Mouse (Mus musculus): ENCODE data around the gene Cox4i1. TPM values are rescaled to one million over a fixed set of nuclear protein-coding genes. Genes with fewer than 3 reads are reported as not detected.

Gene Cox4i1
- polyA plus RNA-seq, 1 experiment from 2014 or later, result 921 TPM

- Histone ChIP-seq H3K4me2 (replicated peaks) (peak overlapping the region; percentile 96), H3K9ac (peak overlapping the region; percentile 67), H3K27ac (no peak overlapping the region), H3K9me3 (replicated peaks) (no peaks in the 10 kb centered on the region), H3K4me3 (peak overlapping the region; percentile 55), H3K36me3 (no peaks in the 10 kb centered on the region), H3K4me1 (peaks cover 17% of the 10 kb centered on the region), H3K27me3 (peaks cover 40% of the 10 kb centered on the region)
- peak; percentile 66 for ATAC-seq (ENCODE audit: low FRiP score)
- WGBS, result 2% methylated on average over 43 of the region's 44 CpGs
These were observed 34.3 kb upstream of the Cox4i1 start for GRCm38 (mm10) chr8:120633665-120634271.

DNA sequence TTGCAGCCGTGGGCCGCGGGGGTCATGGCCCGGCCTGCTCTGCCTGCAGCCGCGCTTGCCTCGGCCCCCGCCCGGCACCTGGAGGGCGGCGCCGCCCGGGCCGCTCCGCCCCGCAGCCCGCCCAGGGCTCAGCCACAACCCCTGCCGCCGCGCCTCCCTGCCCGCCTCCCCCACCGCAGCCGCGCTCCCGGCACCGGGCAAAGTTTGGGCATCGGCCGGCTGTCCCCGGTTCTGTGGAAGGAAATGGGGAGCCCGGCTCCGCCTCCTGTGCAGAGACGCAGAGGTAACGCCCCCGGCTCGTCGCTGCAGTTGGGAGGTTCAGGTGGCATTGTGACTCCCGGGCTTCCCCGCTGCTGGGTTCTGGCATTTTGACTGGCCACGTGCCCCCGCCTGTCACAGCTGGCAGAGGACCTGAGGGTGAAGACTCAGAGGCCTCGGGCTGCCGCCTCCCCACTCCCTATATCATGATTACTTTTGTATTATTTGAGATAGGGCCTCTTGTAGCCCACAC lies 33.6 kb upstream of the Cox4i1 start:
- peak; percentile 38; the same call in 1 of the 2 replicates for ATAC-seq (ENCODE audit: low FRiP score)
- Histone ChIP-seq H3K27me3 (peaks cover 40% of the 10 kb centered on the region), H3K4me3 (peak overlapping the region; percentile 55), H3K4me2 (replicated peaks) (peak overlapping the region; percentile 96), H3K36me3 (no peaks in the 10 kb centered on the region), H3K9me3 (replicated peaks) (no peaks in the 10 kb centered on the region), H3K9ac (peak overlapping the region; percentile 67), H3K4me1 (peaks cover 17% of the 10 kb centered on the region), H3K27ac (no peak overlapping the region)
- WGBS, result 3% methylated on average over 20 of the region's 42 CpGs

GRCm38 (mm10) chr8:120641245-120641644 lies 26.8 kb upstream of the Cox4i1 start:
- no peak for ATAC-seq (ENCODE audit: low FRiP score)
- H3K27me3 ChIP-seq, result peaks cover 2% of the 10 kb centered on the region; the same call in 1 of the 2 replicates
- no peak overlapping the region for H3K27ac ChIP-seq
- H3K4me3 ChIP-seq, result no peak overlapping the region
- no peaks in the 10 kb centered on the region; the same call in 1 of the 2 replicates for H3K4me1 ChIP-seq
- no peak overlapping the region for H3K9ac ChIP-seq
- no peaks in the 10 kb centered on the region for H3K36me3 ChIP-seq
- no peak overlapping the region for H3K4me2 ChIP-seq (replicated peaks)
- 57% methylated on average over 8 of the region's 8 CpGs for WGBS
- H3K9me3 ChIP-seq (replicated peaks), result no peaks in the 10 kb centered on the region

- WGBS, result 81% methylated on average over 10 of the region's 10 CpGs
- Histone ChIP-seq H3K36me3 (no peaks in the 10 kb centered on the region), H3K27ac (no peak overlapping the region), H3K27me3 (no peaks in the 10 kb centered on the region; the same call in 1 of the 2 replicates), H3K9me3 (replicated peaks) (no peaks in the 10 kb centered on the region), H3K9ac (no peak overlapping the region), H3K4me2 (replicated peaks) (no peak overlapping the region), H3K4me1 (no peaks in the 10 kb centered on the region; the same call in 1 of the 2 replicates), H3K4me3 (no peak overlapping the region)
- no peak for ATAC-seq (ENCODE audit: low FRiP score)
These were observed 25.9 kb upstream of the Cox4i1 start for GRCm38 (mm10) chr8:120642031-120642662.

DNA sequence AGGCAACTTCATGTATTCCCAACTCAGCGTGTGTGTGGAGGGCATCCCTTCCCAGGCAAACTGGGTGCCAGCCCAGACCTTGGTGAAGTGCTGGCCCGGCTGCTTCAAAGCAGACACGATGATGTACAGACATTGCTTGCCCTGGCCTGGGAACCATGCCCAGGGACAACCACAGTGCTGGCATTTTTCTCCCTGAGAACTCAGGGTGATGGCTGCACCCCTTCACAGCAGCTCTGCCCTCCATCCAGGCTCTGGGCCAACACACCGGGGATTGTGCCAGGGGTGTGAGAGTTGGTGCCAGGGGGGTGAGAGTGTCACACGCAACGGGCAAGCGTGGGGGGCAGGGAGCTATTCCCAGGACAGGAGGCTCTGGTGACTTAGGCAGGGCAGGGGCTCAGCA lies 23.4 kb upstream of the Cox4i1 start:
- Histone ChIP-seq H3K36me3 (no peaks in the 10 kb centered on the region), H3K4me3 (no peak overlapping the region), H3K4me1 (no peaks in the 10 kb centered on the region; the same call in 1 of the 2 replicates), H3K4me2 (replicated peaks) (no peak overlapping the region), H3K9me3 (replicated peaks) (no peaks in the 10 kb centered on the region), H3K27ac (no peak overlapping the region), H3K9ac (no peak overlapping the region), H3K27me3 (no peaks in the 10 kb centered on the region)
- 88% methylated on average over 7 of the region's 7 CpGs for WGBS
- ATAC-seq (ENCODE audit: low FRiP score), result no peak

DNA sequence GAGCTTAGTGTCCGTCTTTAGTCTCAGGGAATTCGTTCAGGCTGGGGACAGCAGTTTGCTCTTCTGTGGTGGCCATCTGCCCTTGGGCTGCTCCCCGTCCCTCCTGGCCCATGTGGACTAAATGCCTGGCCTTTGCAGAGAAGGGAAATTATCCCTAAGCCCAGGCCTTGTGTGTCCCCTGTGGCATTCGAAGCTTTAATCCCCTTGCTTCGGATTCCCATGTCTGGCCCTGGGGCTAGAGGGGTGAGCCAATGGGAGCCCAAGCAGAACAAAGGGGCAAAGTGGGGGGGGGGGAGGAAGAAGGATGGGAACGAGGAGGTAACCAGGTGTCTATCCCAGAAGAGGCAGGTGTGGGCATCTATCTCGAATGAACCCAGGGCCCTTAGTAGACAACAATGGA lies 20.5 kb upstream of the Cox4i1 start, which contains the start of gene 1190005I06Rik:
Gene 1190005I06Rik (minus strand): TSS at position 101 of the 400 bp plus-strand sequence.
- no peak within 1 kb of the TSS for H3K4me3 ChIP-seq
- WGBS, result 58% methylated on average over 7 of the region's 7 CpGs
- ATAC-seq (ENCODE audit: low FRiP score), result no peak

DNA sequence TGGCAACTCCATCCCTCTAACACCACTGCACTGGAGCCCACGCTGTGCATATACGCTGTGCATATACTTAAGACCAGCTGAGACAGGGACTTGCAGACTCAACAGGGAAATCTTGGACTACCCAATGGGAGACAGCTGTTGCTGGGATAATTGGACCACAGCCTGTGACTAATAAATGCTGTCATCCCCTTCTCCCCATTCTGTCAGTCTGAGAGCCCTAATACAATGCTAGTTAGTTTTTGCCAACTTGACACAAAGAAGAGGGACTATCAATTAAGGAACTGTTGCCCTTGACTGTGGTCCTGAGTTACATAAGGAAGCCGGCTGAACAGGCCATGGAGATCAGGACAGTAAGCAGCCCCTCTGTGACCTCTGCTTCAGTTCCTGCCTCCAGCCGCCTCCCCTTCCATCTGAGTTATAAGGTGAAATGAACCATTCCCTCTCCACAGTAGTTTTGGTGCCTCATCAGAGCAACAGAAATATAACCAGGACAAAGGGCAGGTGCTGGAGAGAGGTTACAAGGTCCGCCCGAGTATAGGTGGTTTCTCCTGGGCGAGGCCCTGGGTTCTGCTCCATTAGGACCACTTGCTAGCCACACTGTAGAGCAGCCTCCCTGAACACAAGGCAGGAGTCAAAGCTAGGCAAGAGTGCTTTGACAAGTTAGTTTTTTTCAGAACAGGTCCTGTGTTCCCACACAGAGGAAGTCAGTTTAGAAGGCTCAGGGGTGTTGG lies 11.5 kb upstream of the Cox4i1 start:
- Histone ChIP-seq H3K4me2 (replicated peaks) (no peak overlapping the region), H3K9me3 (replicated peaks) (no peaks in the 10 kb centered on the region), H3K9ac (no peak overlapping the region), H3K4me1 (no peaks in the 10 kb centered on the region), H3K27ac (no peak overlapping the region), H3K36me3 (peaks cover 63% of the 10 kb centered on the region), H3K27me3 (no peaks in the 10 kb centered on the region), H3K4me3 (no peak overlapping the region)
- WGBS, result 87% methylated on average over 7 of the region's 7 CpGs
- ATAC-seq (ENCODE audit: low FRiP score), result no peak

More for the DNA sequence above, 20.5 kb upstream of the Cox4i1 start, which contains the start of gene 1190005I06Rik:
- no peak within 1 kb of the TSS for H3K9ac ChIP-seq
- no peaks in the 10 kb centered on the region for H3K27me3 ChIP-seq
- H3K9me3 ChIP-seq (replicated peaks), result no peaks in the 10 kb centered on the region
- H3K4me1 ChIP-seq, result no peaks in the 10 kb centered on the region
- no peak within 1 kb of the TSS for H3K4me2 ChIP-seq (replicated peaks)
- H3K36me3 ChIP-seq, result 0 out of 2 replicates have a peak, but pooled peaks cover 5% of the 10 kb centered on the region
- no peak within 1 kb of the TSS for H3K27ac ChIP-seq

- Histone ChIP-seq H3K27me3 (no peaks in the 10 kb centered on the region), H3K9ac (no peak overlapping the region), H3K9me3 (replicated peaks) (no peaks in the 10 kb centered on the region), H3K36me3 (peaks cover 63% of the 10 kb centered on the region), H3K4me2 (replicated peaks) (no peak overlapping the region), H3K4me1 (no peaks in the 10 kb centered on the region), H3K4me3 (no peak overlapping the region), H3K27ac (no peak overlapping the region)
- 91% methylated on average over 8 of the region's 8 CpGs for whole genome bisulfite sequencing
- ATAC-seq (ENCODE audit: low FRiP score), result no peak
These were observed 10.6 kb upstream of the Cox4i1 start for GRCm38 (mm10) chr8:120657415-120657814.

DNA sequence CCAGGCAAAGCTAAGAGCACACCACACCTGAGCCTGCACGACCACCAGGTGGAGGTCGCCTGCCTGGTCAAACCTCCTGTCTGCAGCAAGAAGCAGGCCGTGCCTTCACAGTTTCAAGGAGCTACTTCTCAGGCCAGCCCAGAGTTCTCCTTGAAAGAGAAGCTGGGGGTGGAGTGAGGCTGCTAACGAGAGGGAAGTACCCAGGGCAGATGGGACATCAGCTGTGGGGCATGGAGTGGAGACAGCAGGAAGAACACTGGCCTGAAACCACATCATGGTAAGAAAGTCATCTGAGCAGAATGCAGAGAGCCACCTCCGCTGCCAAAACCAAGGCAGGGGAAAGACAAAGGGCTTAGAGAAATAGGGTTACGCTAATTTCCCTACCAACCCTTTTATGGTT lies 3.5 kb upstream of the Cox4i1 start:
- no peaks in the 10 kb centered on the region for H3K9me3 ChIP-seq (replicated peaks)
- H3K4me1 ChIP-seq, result peaks cover 37% of the 10 kb centered on the region
- 0 out of 2 replicates have a peak, but pooled peaks cover 10% of the 10 kb centered on the region for H3K36me3 ChIP-seq
- no peak overlapping the region for H3K9ac ChIP-seq
- no peak overlapping the region for H3K4me2 ChIP-seq (replicated peaks)
- WGBS, result 84% methylated on average over 6 of the region's 6 CpGs
- no peak for ATAC-seq (ENCODE audit: low FRiP score)
- H3K4me3 ChIP-seq, result no peak overlapping the region
- no peaks in the 10 kb centered on the region for H3K27me3 ChIP-seq
- H3K27ac ChIP-seq, result no peak overlapping the region

- Histone ChIP-seq H3K4me3 (peak overlapping the region; percentile 75; the same call in 1 of the 2 replicates), H3K9me3 (replicated peaks) (no peaks in the 10 kb centered on the region), H3K9ac (0 out of 2 replicates have a peak overlapping the region, but pooled peaks have one; percentile 18), H3K36me3 (peaks cover 17% of the 10 kb centered on the region), H3K4me1 (peaks cover 42% of the 10 kb centered on the region), H3K27me3 (no peaks in the 10 kb centered on the region), H3K4me2 (replicated peaks) (peak overlapping the region; percentile 91), H3K27ac (no peak overlapping the region)
- no peak for ATAC-seq (ENCODE audit: low FRiP score)
- 67% methylated on average over 3 of the region's 3 CpGs for WGBS
These were observed 2.1 kb upstream of the Cox4i1 start for GRCm38 (mm10) chr8:120665726-120666455.

DNA sequence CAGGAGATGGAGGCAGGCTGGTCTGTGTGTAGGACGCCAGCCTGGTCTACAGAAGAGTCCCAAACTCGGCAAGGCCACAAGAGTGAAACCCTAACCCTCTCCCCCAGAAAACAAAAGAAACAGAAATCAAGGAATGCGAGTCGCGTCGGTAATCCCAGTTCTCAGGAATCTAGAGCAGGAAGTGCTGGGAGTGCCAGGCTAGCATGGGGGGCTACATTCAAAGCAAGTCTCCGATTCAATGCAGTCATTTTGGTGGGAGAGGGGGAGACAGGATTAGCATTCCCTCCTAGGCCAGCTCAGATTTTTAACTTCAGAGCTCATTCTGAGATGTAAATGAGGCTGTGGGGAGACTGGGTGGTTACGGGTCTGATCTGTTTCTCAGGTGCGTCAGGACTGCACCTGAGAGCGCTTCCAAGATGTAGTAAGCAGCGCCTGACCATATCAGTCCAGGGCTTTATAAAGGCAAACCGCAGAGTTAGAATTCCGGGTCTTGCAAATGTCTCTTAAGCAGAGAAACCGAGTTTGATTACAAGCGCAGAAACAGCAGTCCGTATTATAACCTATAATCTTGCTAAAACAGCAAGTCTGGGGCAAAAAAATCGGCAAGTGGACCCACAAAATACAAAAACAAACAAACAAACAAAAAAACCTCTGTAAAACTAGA lies 1.1 kb upstream of the Cox4i1 start:
- H3K27me3 ChIP-seq, result no peaks in the 10 kb centered on the region
- H3K36me3 ChIP-seq, result peaks cover 28% of the 10 kb centered on the region
- H3K27ac ChIP-seq, result no peak overlapping the region
- ATAC-seq (ENCODE audit: low FRiP score), result no peak
- WGBS, result 3% methylated on average over 17 of the region's 17 CpGs
- peak overlapping the region; percentile 95 for H3K9ac ChIP-seq
- H3K4me3 ChIP-seq, result peak overlapping the region; percentile 75
- H3K4me2 ChIP-seq (replicated peaks), result peak overlapping the region; percentile 91
- no peaks in the 10 kb centered on the region for H3K9me3 ChIP-seq (replicated peaks)
- H3K4me1 ChIP-seq, result peaks cover 46% of the 10 kb centered on the region
